Mouse (Mus musculus): Measurements from ENCODE around the gene Washc3. TPM values are rescaled to one million over a fixed set of nuclear protein-coding genes. Genes with fewer than 3 reads are reported as not detected.

Gene Washc3
- total RNA-seq (2014; rRNA removed) (15.1 and 18.5 TPM in 2 replicates), polyA plus RNA-seq (2015; fragmentation: Nextera tagmentation; extraction: Ambion mirVana) (39.2 and 40.8 TPM in 2 replicates)

GRCm38 (mm10) chr10:88200951-88201638 lies at the start of gene Washc3:
Gene Washc3 (plus strand): TSS chr10:88201093.
- Histone ChIP-seq H3K36me3 (ENCODE audit: insufficient read depth, low read length) (peaks cover 3% of the 10 kb centered on the region; the same call in 1 of the 2 replicates), H3K4me1 (ENCODE audit: insufficient read depth, low read length) (0 out of 2 replicates have a peak, but pooled peaks cover 3% of the 10 kb centered on the region), H3K27ac (ENCODE audit: low read depth, low read length) (peak within 1 kb of the TSS; percentile 88), H3K9ac (replicated peaks; ENCODE audit: low read length, poor library complexity, severe bottlenecking) (peak within 1 kb of the TSS; percentile 85), H3K4me3 (ENCODE audit: low read depth, low read length) (peak within 1 kb of the TSS; percentile 62), H3K9me3 (ENCODE audit: low read length) (no peaks in the 10 kb centered on the region), H3K27me3 (ENCODE audit: insufficient read depth, low read length) (no peaks in the 10 kb centered on the region), H3K4me2 (ENCODE audit: low read depth, low read length, poor library complexity, severe bottlenecking) (peak within 1 kb of the TSS; percentile 76)
- ATAC-seq (ENCODE audit: low FRiP score) = peak; percentile 99
- TF ChIP-seq CTCF (IDR thresholded peaks at IDR 0.05) = peak; percentile 5; the same call in 1 of the 2 replicates
- WGBS = 2% methylated on average over 21 of the region's 23 CpGs
- DNase-seq (ENCODE audit: low spot score) = peak; percentile 96

- DNase-seq (ENCODE audit: low spot score) (no peak), ATAC-seq (ENCODE audit: low FRiP score) (no peak)
- no peak for TF ChIP-seq CTCF (IDR thresholded peaks at IDR 0.05)
- H3K9ac ChIP-seq (replicated peaks; ENCODE audit: low read length, poor library complexity, severe bottlenecking) = no peak overlapping the region
- no peak overlapping the region for H3K4me3 ChIP-seq (ENCODE audit: low read depth, low read length)
- 94% methylated on average over 6 of the region's 6 CpGs for WGBS
- no peak overlapping the region for H3K4me2 ChIP-seq (ENCODE audit: low read depth, low read length, poor library complexity, severe bottlenecking)
- H3K9me3 ChIP-seq (ENCODE audit: low read length) = no peaks in the 10 kb centered on the region
- H3K27ac ChIP-seq (ENCODE audit: low read depth, low read length) = no peak overlapping the region
- H3K4me1 ChIP-seq (ENCODE audit: insufficient read depth, low read length) = no peaks in the 10 kb centered on the region
- H3K36me3 ChIP-seq (ENCODE audit: insufficient read depth, low read length) = peaks cover 10% of the 10 kb centered on the region
- no peaks in the 10 kb centered on the region for H3K27me3 ChIP-seq (ENCODE audit: insufficient read depth, low read length)
Observed at GRCm38 (mm10) chr10:88151658-88152057, 49.2 kb upstream of the Washc3 start.

GRCm38 (mm10) chr10:88162096-88162495 lies 38.8 kb upstream of the Washc3 start:
- H3K27me3 ChIP-seq (ENCODE audit: insufficient read depth, low read length) = no peaks in the 10 kb centered on the region
- WGBS = 92% methylated on average over 2 of the region's 2 CpGs
- no peak overlapping the region for H3K4me3 ChIP-seq (ENCODE audit: low read depth, low read length)
- TF ChIP-seq CTCF (IDR thresholded peaks at IDR 0.05) = no peak
- H3K4me1 ChIP-seq (ENCODE audit: insufficient read depth, low read length) = no peaks in the 10 kb centered on the region
- H3K9ac ChIP-seq (replicated peaks; ENCODE audit: low read length, poor library complexity, severe bottlenecking) = no peak overlapping the region
- no peak overlapping the region for H3K27ac ChIP-seq (ENCODE audit: low read depth, low read length)
- H3K9me3 ChIP-seq (ENCODE audit: low read length) = no peaks in the 10 kb centered on the region
- H3K36me3 ChIP-seq (ENCODE audit: insufficient read depth, low read length) = no peaks in the 10 kb centered on the region; the same call in 1 of the 2 replicates
- no peak for DNase-seq (ENCODE audit: low spot score)
- H3K4me2 ChIP-seq (ENCODE audit: low read depth, low read length, poor library complexity, severe bottlenecking) = no peak overlapping the region
- no peak for ATAC-seq (ENCODE audit: low FRiP score)

- no peaks in the 10 kb centered on the region for H3K27me3 ChIP-seq (ENCODE audit: insufficient read depth, low read length)
- H3K9ac ChIP-seq (replicated peaks; ENCODE audit: low read length, poor library complexity, severe bottlenecking) = no peak overlapping the region
- no peak overlapping the region for H3K4me2 ChIP-seq (ENCODE audit: low read depth, low read length, poor library complexity, severe bottlenecking)
- no peaks in the 10 kb centered on the region for H3K4me1 ChIP-seq (ENCODE audit: insufficient read depth, low read length)
- no peak overlapping the region for H3K27ac ChIP-seq (ENCODE audit: low read depth, low read length)
- H3K4me3 ChIP-seq (ENCODE audit: low read depth, low read length) = no peak overlapping the region
- H3K9me3 ChIP-seq (ENCODE audit: low read length) = no peaks in the 10 kb centered on the region
- no peak for DNase-seq (ENCODE audit: low spot score)
- H3K36me3 ChIP-seq (ENCODE audit: insufficient read depth, low read length) = no peaks in the 10 kb centered on the region; the same call in 1 of the 2 replicates
- ATAC-seq (ENCODE audit: low FRiP score) = no peak
- TF ChIP-seq CTCF (IDR thresholded peaks at IDR 0.05) = no peak
- 87% methylated on average over 5 of the region's 5 CpGs for WGBS
Observed at GRCm38 (mm10) chr10:88162676-88163075, 38.2 kb upstream of the Washc3 start.

GRCm38 (mm10) chr10:88166158-88166557 lies 34.7 kb upstream of the Washc3 start:
- WGBS = 99% methylated on average over 3 of the region's 3 CpGs
- DNase-seq (ENCODE audit: low spot score) (no peak), ATAC-seq (ENCODE audit: low FRiP score) (no peak)
- no peaks in the 10 kb centered on the region for H3K27me3 ChIP-seq (ENCODE audit: insufficient read depth, low read length)
- no peaks in the 10 kb centered on the region for H3K36me3 ChIP-seq (ENCODE audit: insufficient read depth, low read length)
- H3K4me3 ChIP-seq (ENCODE audit: low read depth, low read length) = no peak overlapping the region
- no peaks in the 10 kb centered on the region for H3K4me1 ChIP-seq (ENCODE audit: insufficient read depth, low read length)
- H3K27ac ChIP-seq (ENCODE audit: low read depth, low read length) = no peak overlapping the region
- H3K9ac ChIP-seq (replicated peaks; ENCODE audit: low read length, poor library complexity, severe bottlenecking) = no peak overlapping the region
- no peaks in the 10 kb centered on the region for H3K9me3 ChIP-seq (ENCODE audit: low read length)
- H3K4me2 ChIP-seq (ENCODE audit: low read depth, low read length, poor library complexity, severe bottlenecking) = no peak overlapping the region
- TF ChIP-seq CTCF (IDR thresholded peaks at IDR 0.05) = peak; percentile 30; the same call in 1 of the 2 replicates

- Histone ChIP-seq H3K36me3 (ENCODE audit: insufficient read depth, low read length) (no peaks in the 10 kb centered on the region), H3K4me1 (ENCODE audit: insufficient read depth, low read length) (no peaks in the 10 kb centered on the region), H3K4me2 (ENCODE audit: low read depth, low read length, poor library complexity, severe bottlenecking) (no peak overlapping the region), H3K4me3 (ENCODE audit: low read depth, low read length) (no peak overlapping the region), H3K9ac (replicated peaks; ENCODE audit: low read length, poor library complexity, severe bottlenecking) (no peak overlapping the region), H3K27me3 (ENCODE audit: insufficient read depth, low read length) (no peaks in the 10 kb centered on the region), H3K27ac (ENCODE audit: low read depth, low read length) (no peak overlapping the region), H3K9me3 (ENCODE audit: low read length) (no peaks in the 10 kb centered on the region)
- ATAC-seq (ENCODE audit: low FRiP score) (no peak), DNase-seq (ENCODE audit: low spot score) (no peak)
- 82% methylated on average over 7 of the region's 7 CpGs for WGBS
- no peak for TF ChIP-seq CTCF (IDR thresholded peaks at IDR 0.05)
Observed at GRCm38 (mm10) chr10:88167438-88168077, 33.3 kb upstream of the Washc3 start.
